Mouse (Mus musculus) hindbrain, postnatal 0 days (tissue): Measurements from ENCODE around the gene Asb11. TPM values are rescaled to one million over a fixed set of nuclear protein-coding genes. Genes with fewer than 3 reads are reported as not detected.

Experiments used
- ATAC-seq: fragments of 200-750 bp; cut with Nextera tagmentation; 2 replicates; pipeline ENCODE4 v1.8.0; 2017; ENCODE audit warnings: mild to moderate bottlenecking, moderate TSS enrichment, moderate library complexity
- DNase-seq: peaks from one replicate; pipeline ENCODE4 v3.0.0-alpha.2; 2015; ENCODE audit warnings: low spot score
- H3K27ac ChIP-seq: fragments of 300-500 bp; sonication (generic); 2 replicates; pipeline ENCODE4 v1.5.1; 2014; ENCODE audit warnings: mild to moderate bottlenecking
- H3K27me3 ChIP-seq: fragments of 300-500 bp; sonication (generic); 2 replicates; pipeline ENCODE4 v1.6.1; 2014; ENCODE audit warnings: low read length, mixed read lengths; ENCODE audit not compliant: insufficient read depth
- H3K36me3 ChIP-seq: fragments of 300-500 bp; sonication (generic); 2 replicates; pipeline ENCODE4 v1.6.1; 2014; ENCODE audit warnings: low read length, mixed read lengths; ENCODE audit not compliant: insufficient read depth
- H3K4me1 ChIP-seq: fragments of 300-500 bp; sonication (generic); 2 replicates; pipeline ENCODE4 v1.6.1; 2014; ENCODE audit warnings: antibody characterized with exemption, low read length, mixed read lengths; ENCODE audit not compliant: insufficient read depth
- H3K4me2 ChIP-seq: fragments of 300-500 bp; sonication (generic); 2 replicates; pipeline ENCODE4 v1.6.1; 2014; ENCODE audit warnings: low read depth, mild to moderate bottlenecking, low read length, moderate library complexity, mixed read lengths
- H3K4me3 ChIP-seq: fragments of 300-500 bp; sonication (generic); 2 replicates; pipeline ENCODE4 v1.5.1; 2014; ENCODE audit warnings: low read length
- H3K9ac ChIP-seq: fragments of 300-500 bp; sonication (generic); replicated peaks from 2 replicates; pipeline ENCODE4 v1.6.1; 2014; ENCODE audit warnings: mild to moderate bottlenecking, low read length, moderate library complexity, mixed read lengths
- H3K9me3 ChIP-seq: fragments of 300-500 bp; sonication (generic); 2 replicates; pipeline ENCODE4 v1.6.1; 2016; ENCODE audit warnings: low read length, mixed read lengths
- CTCF ChIP-seq: IDR thresholded peaks from 2 replicates; pipeline ENCODE4 v1.5.1; 2016; ENCODE audit warnings: antibody characterized with exemption, control low read depth, low read depth
- WGBS: fragments of 180-500 bp; shearing (Covaris S2); extraction: QIAGEN DNeasy Blood & Tissue Kit; methylation state at CpG from one replicate; pipeline ENCODE4 v1.1.7; 2014; 5-methylcytosine and 5-hydroxymethylcytosine counted together
- polyA plus RNA-seq: library from polyadenylated mRNA; unstranded; fragments of >200 nt; fragmentation: Nextera tagmentation; extraction: Ambion mirVana; gene quantifications from 2 replicates; pipeline ENCODE4 v1.2.1, GENCODE M21; 2015
- total RNA-seq: library from RNA; depleted of rRNA; stranded (reverse); fragments of >200 nt; gene quantifications from 2 replicates; pipeline ENCODE4 v1.2.3, GENCODE M21; 2014

The Asb11 gene
- total and polyA plus RNA-seq, 2 experiments from 2014 or later: not detected

DNA sequence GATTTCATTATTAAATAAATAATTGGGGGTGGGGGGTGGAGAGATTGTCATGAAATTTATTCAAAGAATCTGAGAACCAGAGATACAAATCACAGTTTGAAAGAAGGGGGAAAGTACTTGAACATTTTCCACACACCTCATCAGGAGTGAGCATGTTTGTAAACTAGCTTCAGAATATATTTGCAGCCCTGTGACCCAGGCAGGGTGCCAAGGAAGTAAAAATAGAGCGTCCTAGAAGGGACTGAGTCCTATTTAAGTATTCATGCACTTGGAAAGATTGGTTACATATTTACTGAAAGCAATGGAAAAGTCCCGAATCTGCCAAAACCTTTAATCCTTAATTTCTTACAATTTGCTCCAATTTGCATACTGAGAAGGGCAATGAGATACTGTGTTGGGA is 3.3 kb downstream of the Asb11 start:
- no peaks in the 10 kb centered on the region for H3K9me3 ChIP-seq
- no peaks in the 10 kb centered on the region for H3K27me3 ChIP-seq
- no peak overlapping the region for H3K9ac ChIP-seq
- H3K4me2 ChIP-seq: no peak overlapping the region
- no peaks in the 10 kb centered on the region for H3K4me1 ChIP-seq
- no peaks in the 10 kb centered on the region for H3K36me3 ChIP-seq
- 53% methylated on average over 2 of the region's 2 CpGs for WGBS
- no peak for DNase-seq
- no peak for TF ChIP-seq CTCF
- no peak overlapping the region for H3K4me3 ChIP-seq
- H3K27ac ChIP-seq: no peak overlapping the region
- no peak for ATAC-seq

- H3K27ac ChIP-seq: no peak overlapping the region
- DNase-seq (no peak), ATAC-seq (no peak)
- TF ChIP-seq CTCF: no peak
- WGBS: 82% methylated on average over 3 of the region's 3 CpGs
- no peaks in the 10 kb centered on the region for H3K9me3 ChIP-seq
- no peaks in the 10 kb centered on the region for H3K4me1 ChIP-seq
- H3K27me3 ChIP-seq: no peaks in the 10 kb centered on the region
- no peaks in the 10 kb centered on the region for H3K36me3 ChIP-seq
- H3K9ac ChIP-seq: no peak overlapping the region
- H3K4me2 ChIP-seq: no peak overlapping the region
- H3K4me3 ChIP-seq: no peak overlapping the region
Measured at GRCm38 (mm10) chrX:164440703-164441102, 3.9 kb downstream of the Asb11 start.

DNA sequence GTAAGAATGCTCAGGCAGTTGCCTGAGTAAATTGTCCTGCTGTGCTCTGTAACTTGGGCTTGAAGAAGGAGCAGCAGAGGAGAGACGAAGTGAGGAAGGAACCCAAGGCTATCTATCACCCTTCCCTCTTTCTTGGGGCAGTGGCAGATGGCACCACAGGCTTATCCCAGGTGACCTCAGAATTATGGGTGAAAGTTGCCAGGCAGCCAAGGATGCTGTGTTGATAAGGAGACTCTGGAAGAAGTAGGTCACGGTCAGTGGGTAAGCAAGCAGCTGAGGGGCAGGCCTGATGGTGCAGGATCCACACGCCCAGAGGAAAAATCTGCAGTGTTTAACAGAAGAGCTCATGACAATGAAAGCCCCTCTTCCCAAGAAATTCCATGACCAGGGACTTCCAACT is 4.5 kb downstream of the Asb11 start:
- ATAC-seq: no peak
- TF ChIP-seq CTCF: no peak
- WGBS: 83% methylated on average over 3 of the region's 3 CpGs

DNA sequence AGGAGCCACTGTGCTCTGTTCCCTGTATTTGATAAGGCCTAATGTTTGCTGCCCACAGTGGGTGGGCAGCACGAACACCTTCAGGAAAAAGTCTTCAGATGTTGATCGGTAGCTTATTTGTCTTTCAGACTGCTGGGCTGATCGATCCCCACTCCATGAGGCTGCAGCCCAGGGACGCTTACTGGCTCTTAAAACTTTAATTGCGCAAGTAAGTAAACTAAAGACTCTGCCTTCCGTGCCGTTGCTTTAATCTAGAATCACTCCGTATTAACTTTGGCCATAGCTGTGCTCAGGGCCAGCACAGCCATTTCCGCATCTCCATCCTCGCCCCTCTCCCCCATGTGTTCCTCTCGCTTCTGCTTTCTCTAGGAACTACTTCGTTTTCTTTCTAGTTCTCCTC is 8.8 kb downstream of the Asb11 start:
- H3K9ac ChIP-seq: no peak overlapping the region
- no peak for TF ChIP-seq CTCF

More for the DNA sequence above, 4.5 kb downstream of the Asb11 start:
- Histone ChIP-seq H3K4me1 (no peaks in the 10 kb centered on the region), H3K4me3 (no peak overlapping the region), H3K4me2 (no peak overlapping the region), H3K9ac (no peak overlapping the region), H3K27ac (no peak overlapping the region), H3K36me3 (no peaks in the 10 kb centered on the region), H3K9me3 (no peaks in the 10 kb centered on the region), H3K27me3 (no peaks in the 10 kb centered on the region)
- DNase-seq: no peak

GRCm38 (mm10) chrX:164446106-164446551 is 9.3 kb downstream of the Asb11 start:
- Histone ChIP-seq H3K27me3 (no peaks in the 10 kb centered on the region), H3K4me1 (no peaks in the 10 kb centered on the region), H3K4me3 (no peak overlapping the region), H3K27ac (no peak overlapping the region), H3K9ac (no peak overlapping the region), H3K4me2 (no peak overlapping the region), H3K9me3 (no peaks in the 10 kb centered on the region), H3K36me3 (no peaks in the 10 kb centered on the region)
- no peak for TF ChIP-seq CTCF
- 85% methylated on average over 10 of the region's 10 CpGs for WGBS
- ATAC-seq (no peak), DNase-seq (no peak)

More for the DNA sequence above, 8.8 kb downstream of the Asb11 start:
- Histone ChIP-seq H3K4me2 (no peak overlapping the region), H3K4me3 (no peak overlapping the region), H3K4me1 (no peaks in the 10 kb centered on the region), H3K9me3 (no peaks in the 10 kb centered on the region), H3K36me3 (no peaks in the 10 kb centered on the region), H3K27ac (no peak overlapping the region), H3K27me3 (no peaks in the 10 kb centered on the region)
- DNase-seq (no peak), ATAC-seq (no peak)
- 91% methylated on average over 12 of the region's 12 CpGs for WGBS

- Histone ChIP-seq H3K27ac (no peak overlapping the region), H3K4me2 (no peak overlapping the region), H3K36me3 (no peaks in the 10 kb centered on the region), H3K27me3 (no peaks in the 10 kb centered on the region), H3K9me3 (no peaks in the 10 kb centered on the region), H3K4me1 (no peaks in the 10 kb centered on the region), H3K4me3 (no peak overlapping the region), H3K9ac (no peak overlapping the region)
- TF ChIP-seq CTCF: no peak
- WGBS: 91% methylated on average over 9 of the region's 9 CpGs
- DNase-seq (no peak), ATAC-seq (no peak)
Measured at GRCm38 (mm10) chrX:164446835-164447681, 10.3 kb downstream of the Asb11 start.

DNA sequence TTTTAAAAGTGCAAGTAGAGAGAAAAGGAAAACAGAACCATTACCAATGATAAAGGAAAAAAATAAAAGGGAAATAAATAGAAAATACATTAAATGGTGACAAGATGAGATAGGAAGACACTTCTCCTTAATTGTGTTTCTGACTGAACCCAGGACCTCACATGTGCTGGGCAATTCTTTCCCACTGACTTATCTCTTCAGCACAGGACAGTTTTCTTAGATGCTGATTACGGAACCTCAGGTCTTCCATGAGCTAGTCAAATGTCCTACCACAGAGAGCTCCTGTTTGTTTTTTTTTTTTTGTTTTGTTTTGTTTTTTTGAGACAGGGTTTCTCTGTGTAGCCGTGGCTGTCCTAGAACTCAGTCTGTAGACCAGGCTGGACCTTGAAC is 10.9 kb downstream of the Asb11 start:
- DNase-seq: no peak
- Histone ChIP-seq H3K9me3 (no peaks in the 10 kb centered on the region), H3K4me1 (no peaks in the 10 kb centered on the region), H3K36me3 (no peaks in the 10 kb centered on the region), H3K27me3 (no peaks in the 10 kb centered on the region), H3K9ac (no peak overlapping the region), H3K27ac (no peak overlapping the region), H3K4me2 (no peak overlapping the region), H3K4me3 (no peak overlapping the region)
- no peak for ATAC-seq
- no peak for TF ChIP-seq CTCF
- WGBS: 83% methylated on average over 2 of the region's 2 CpGs
